Mouse (Mus musculus): Measurements from ENCODE around the gene Zfp770. TPM values are rescaled to one million over a fixed set of nuclear protein-coding genes. Genes with fewer than 3 reads are reported as not detected.

Gene Zfp770
- total and polyA plus RNA-seq, 3 experiments, result 6.6 to 9.6 TPM; not detected in 1

- Histone ChIP-seq H3K9ac (ENCODE audit: control insufficient read depth, low read depth, low read length, poor library complexity, severe bottlenecking) (no peak overlapping the region), H3K79me2 (ENCODE audit: control insufficient read depth, insufficient read depth, low read length, poor library complexity) (peaks cover 18% of the 10 kb centered on the region), H3K4me3 (ENCODE audit: control insufficient read depth in 1 of 2, insufficient read depth in 1 of 2, low read depth in 2 of 2, low read length in 2 of 2) (no peak overlapping the region), H3K9me3 (replicated peaks; ENCODE audit: insufficient read depth, low read length) (no peaks in the 10 kb centered on the region), H3K36me3 (ENCODE audit: control insufficient read depth in 1 of 2, insufficient read depth in 2 of 2, low read length in 2 of 2) (peaks cover 0 to 11% of the 10 kb centered on the region in 2 experiments; a peak in 3 of 4 replicates), H3K27me3 (ENCODE audit: control insufficient read depth in 1 of 2, insufficient read depth in 2 of 2, low read length in 2 of 2) (no peaks in the 10 kb centered on the region; a peak in 1 of 4 replicates), H3K27ac (ENCODE audit: control insufficient read depth, low read depth, low read length) (no peak overlapping the region), H3K4me1 (ENCODE audit: control insufficient read depth in 1 of 2, insufficient read depth in 2 of 2, low read length in 2 of 2) (peaks cover 5% of the 10 kb centered on the region in 2 experiments; a peak in 3 of 4 replicates)
- no peak for TF ChIP-seq RAD21 (IDR thresholded peaks at IDR 0.05; ENCODE audit: low read depth, low read length)
- DNase-seq (ENCODE audit: low read depth, low spot score), result no peak
Measured at GRCm38 (mm10) chr2:114177802-114178733, 23.2 kb downstream of the Zfp770 start.

GRCm38 (mm10) chr2:114174651-114175484 lies 26.4 kb downstream of the Zfp770 start:
- H3K9me3 ChIP-seq (replicated peaks; ENCODE audit: insufficient read depth, low read length), result no peaks in the 10 kb centered on the region
- H3K4me3 ChIP-seq (ENCODE audit: control insufficient read depth in 1 of 2, insufficient read depth in 1 of 2, low read depth in 2 of 2, low read length in 2 of 2), result peak overlapping the region; percentile 92 to 100
- H3K9ac ChIP-seq (ENCODE audit: control insufficient read depth, low read depth, low read length, poor library complexity, severe bottlenecking), result peak overlapping the region; percentile 98
- H3K36me3 ChIP-seq (ENCODE audit: control insufficient read depth in 1 of 2, insufficient read depth in 2 of 2, low read length in 2 of 2), result peaks cover 5 to 12% of the 10 kb centered on the region in 2 experiments
- peak; percentile 92 for DNase-seq (ENCODE audit: low read depth, low spot score)
- H3K27me3 ChIP-seq (ENCODE audit: control insufficient read depth in 1 of 2, insufficient read depth in 2 of 2, low read length in 2 of 2), result no peaks in the 10 kb centered on the region; a peak in 1 of 4 replicates
- TF ChIP-seq ZNF384 (IDR thresholded peaks at IDR 0.05; ENCODE audit: low read depth, low read length) (no peak), SIN3A (IDR thresholded peaks at IDR 0.05; ENCODE audit: low read length) (peak; percentile 68), POLR2A (IDR thresholded peaks at IDR 0.05; ENCODE audit: control insufficient read depth in 1 of 2, insufficient read depth in 1 of 2, low read depth in 1 of 2, low read length in 2 of 2, poor library complexity in 1 of 2) (peak; percentile 97 to 99), SMC3 (IDR thresholded peaks at IDR 0.05; ENCODE audit: low read depth, low read length) (peak; percentile 34; the same call in 1 of the 2 replicates), TBP (IDR thresholded peaks at IDR 0.05; ENCODE audit: low read depth, low read length) (peak; percentile 69; the same call in 1 of the 2 replicates), NELFE (IDR thresholded peaks at IDR 0.05; ENCODE audit: low read depth, low read length) (peak; percentile 96), POLR2AphosphoS2 (IDR thresholded peaks at IDR 0.05; ENCODE audit: low read length) (peak; percentile 87), RAD21 (IDR thresholded peaks at IDR 0.05; ENCODE audit: low read depth, low read length) (peak; percentile 33), RCOR1 (IDR thresholded peaks at IDR 0.05; ENCODE audit: low read depth, low read length) (no peak), EP300 (IDR thresholded peaks at IDR 0.05; ENCODE audit: low read depth in 1 of 2, low read length in 2 of 2) (no peak), TCF12 (IDR thresholded peaks at IDR 0.05; ENCODE audit: low read depth, low read length) (no peak), ETS1 (IDR thresholded peaks at IDR 0.05; ENCODE audit: low read depth, low read length) (peak; percentile 24; the same call in 1 of the 2 replicates), KAT2A (conservative IDR thresholded peaks at IDR 0.05; ENCODE audit: low read depth, low read length) (peak; percentile 65; the same call in 1 of the 2 replicates), UBTF (IDR thresholded peaks at IDR 0.05; ENCODE audit: borderline replicate concordance, insufficient read depth, low read depth, low read length) (no peak), CHD2 (IDR thresholded peaks at IDR 0.05; ENCODE audit: low read length) (no peak), CTCF (IDR thresholded peaks at IDR 0.05 in 2 of 3, conservative IDR thresholded peaks at IDR 0.05 in 1 of 3; ENCODE audit: control insufficient read depth in 1 of 3, insufficient read depth in 1 of 3, low read depth in 2 of 3, low read length in 3 of 3, poor library complexity in 1 of 3, severe bottlenecking in 1 of 3) (peak; percentile 3 to 59 (median 34); a peak in 3 of 6 replicates), ELF1 (IDR thresholded peaks at IDR 0.05; ENCODE audit: low read depth, low read length) (peak; percentile 87), HCFC1 (IDR thresholded peaks at IDR 0.05; ENCODE audit: low read depth, low read length) (peak; percentile 87)
- peak overlapping the region; percentile 30 for H3K27ac ChIP-seq (ENCODE audit: control insufficient read depth, low read depth, low read length)
- H3K4me1 ChIP-seq (ENCODE audit: control insufficient read depth in 1 of 2, insufficient read depth in 2 of 2, low read length in 2 of 2), result peaks cover 5 to 7% of the 10 kb centered on the region in 2 experiments; a peak in 3 of 4 replicates
- H3K79me2 ChIP-seq (ENCODE audit: control insufficient read depth, insufficient read depth, low read length, poor library complexity), result peaks cover 26% of the 10 kb centered on the region
